Mouse (Mus musculus) spleen, embryonic (tissue): ENCODE measurements around the gene Vps37b.

Experiments
- CTCF ChIA-PET: fragments of 350-600 bp; sonication (Branson Sonifier 250); formaldehyde crosslinking; loops from one replicate; lab custom pipeline; 2022; lab: Charles Lee

Gene Vps37b

GRCm38 (mm10) chr5:124005591-124005990 lies 26.5 kb downstream of the Vps37b start:
- CTCF ChIA-PET, result interaction anchor here (0.7 to 0.9 kb wide), 2 partner anchors 77 to 1355 kb away, joined by 3 to 4 read pairs; no protein-coding TSS in a partner anchor

- CTCF ChIA-PET, result interaction anchor here (0.7 to 1.6 kb wide), 4 partner anchors 13 to 1355 kb away, joined by 3 to 4 read pairs (median 4); no protein-coding TSS in a partner anchor
Measured at GRCm38 (mm10) chr5:124005151-124005500, 26.9 kb downstream of the Vps37b start.

GRCm38 (mm10) chr5:124004356-124005150 lies 27.5 kb downstream of the Vps37b start:
- CTCF ChIA-PET, result interaction anchor here (0.7 to 1.6 kb wide), 4 partner anchors 10 to 1354 kb away, joined by 3 to 4 read pairs (median 4); no protein-coding TSS in a partner anchor

GRCm38 (mm10) chr5:124003375-124003774 lies 28.7 kb downstream of the Vps37b start:
- CTCF ChIA-PET, result interaction anchor here (1.6 kb wide), 1 partner anchor 15 kb away, joined by 4 read pairs; no protein-coding TSS in a partner anchor

- CTCF ChIA-PET, result interaction anchor here (0.6 to 1.6 kb wide), 2 partner anchors 26 to 72 kb away, joined by 3 read pairs; no protein-coding TSS in a partner anchor
Measured at GRCm38 (mm10) chr5:124002876-124003275, 29.2 kb downstream of the Vps37b start.

GRCm38 (mm10) chr5:124001274-124001673 lies 30.8 kb downstream of the Vps37b start:
- CTCF ChIA-PET, result interaction anchor here (0.7 to 1.7 kb wide), 5 partner anchors 12 to 84 kb away, joined by 3 to 9 read pairs (median 3); no protein-coding TSS in a partner anchor

GRCm38 (mm10) chr5:124000824-124001223 lies 31.2 kb downstream of the Vps37b start:
- CTCF ChIA-PET, result interaction anchor here (0.5 to 1.7 kb wide), 5 partner anchors 19 to 84 kb away, joined by 3 to 12 read pairs (median 3); no protein-coding TSS in a partner anchor

GRCm38 (mm10) chr5:123998370-123998769 lies 33.7 kb downstream of the Vps37b start:
- CTCF ChIA-PET, result interaction anchor here (0.6 to 0.8 kb wide), 2 partner anchors 21 to 53 kb away, joined by 3 read pairs; no protein-coding TSS in a partner anchor

- CTCF ChIA-PET, result interaction anchor here (1.3 kb wide), 1 partner anchor 87 kb away, joined by 6 read pairs; no protein-coding TSS in a partner anchor
Measured at GRCm38 (mm10) chr5:123997811-123998210, 34.3 kb downstream of the Vps37b start.

- CTCF ChIA-PET, result interaction anchor here (1.3 kb wide), 1 partner anchor 87 kb away, joined by 6 read pairs; no protein-coding TSS in a partner anchor
Measured at GRCm38 (mm10) chr5:123997211-123997751, 34.8 kb downstream of the Vps37b start.

- CTCF ChIA-PET, result interaction anchor here (0.5 to 1.3 kb wide), 2 partner anchors 88 to 327 kb away, joined by 6 to 7 read pairs; no protein-coding TSS in a partner anchor
Measured at GRCm38 (mm10) chr5:123996695-123997094, 35.4 kb downstream of the Vps37b start.

GRCm38 (mm10) chr5:123996194-123996593 lies 35.9 kb downstream of the Vps37b start:
- CTCF ChIA-PET, result interaction anchor here (0.5 kb wide), 1 partner anchor 327 kb away, joined by 7 read pairs; no protein-coding TSS in a partner anchor

- CTCF ChIA-PET, result no interaction called here
Measured at GRCm38 (mm10) chr5:123995388-123995787, 36.7 kb downstream of the Vps37b start.

GRCm38 (mm10) chr5:123994468-123994867 lies 37.6 kb downstream of the Vps37b start:
- CTCF ChIA-PET, result interaction anchor here (0.6 kb wide), 1 partner anchor 84 kb away, joined by 18 read pairs; no protein-coding TSS in a partner anchor

GRCm38 (mm10) chr5:123993263-123994036 lies 38.6 kb downstream of the Vps37b start:
- CTCF ChIA-PET, result interaction anchor here (0.6 to 0.7 kb wide), 2 partner anchors 12 to 62 kb away, joined by 3 read pairs; no protein-coding TSS in a partner anchor

GRCm38 (mm10) chr5:123992794-123993193 lies 39.3 kb downstream of the Vps37b start:
- CTCF ChIA-PET, result interaction anchor here (0.6 to 0.7 kb wide), 2 partner anchors 11 to 62 kb away, joined by 3 read pairs; no protein-coding TSS in a partner anchor

- CTCF ChIA-PET, result interaction anchor here (0.5 kb wide), 1 partner anchor 111 kb away, joined by 4 read pairs; no protein-coding TSS in a partner anchor
Measured at GRCm38 (mm10) chr5:123992193-123992637, 39.9 kb downstream of the Vps37b start.

GRCm38 (mm10) chr5:123991321-123991720 lies 40.7 kb downstream of the Vps37b start:
- CTCF ChIA-PET, result no interaction called here

- CTCF ChIA-PET, result no interaction called here
Measured at GRCm38 (mm10) chr5:123989941-123990885, 41.9 kb downstream of the Vps37b start.
